Mouse (Mus musculus) limb, embryonic 11.5 days (tissue): Measurements from ENCODE around the gene Slc30a3. TPM values are rescaled to one million over a fixed set of nuclear protein-coding genes. Genes with fewer than 3 reads are reported as not detected.
"Not testable (repeated sequence)": the region's sequence is repeated elsewhere in the genome, so short reads cannot be mapped to it uniquely, and the experiment has no call there.

Source experiments
- ATAC-seq: fragments of 200-750 bp; cut with Nextera tagmentation; 2 replicates; pipeline ENCODE4 v1.8.0; 2017; ENCODE audit warnings: low read depth; ENCODE audit not compliant: insufficient number of reproducible peaks, low FRiP score, low TSS enrichment
- DNase-seq: peaks from one replicate; pipeline ENCODE4 v3.0.0-alpha.2; 2015; ENCODE audit warnings: low spot score
- H3K27ac ChIP-seq: fragments of 300-500 bp; sonication (generic); replicated peaks from 2 replicates; pipeline ENCODE4 v1.5.1; 2014; ENCODE audit warnings: low read depth, mild to moderate bottlenecking, low read length
- H3K27me3 ChIP-seq: fragments of 300-500 bp; sonication (generic); 2 replicates; pipeline ENCODE4 v1.6.1; 2014; ENCODE audit warnings: mild to moderate bottlenecking, low read length, mixed read lengths; ENCODE audit not compliant: control insufficient read depth, insufficient read depth
- H3K36me3 ChIP-seq: fragments of 300-500 bp; sonication (generic); 2 replicates; pipeline ENCODE4 v1.6.1; 2014; ENCODE audit warnings: mild to moderate bottlenecking, low read length, moderate library complexity, mixed read lengths; ENCODE audit not compliant: control insufficient read depth, insufficient read depth
- H3K4me1 ChIP-seq: fragments of 300-500 bp; sonication (generic); 2 replicates; pipeline ENCODE4 v1.6.1; 2014; ENCODE audit warnings: low read length, mixed read lengths; ENCODE audit not compliant: control insufficient read depth, insufficient read depth
- H3K4me2 ChIP-seq: fragments of 300-500 bp; sonication (generic); 2 replicates; pipeline ENCODE4 v1.6.1; 2014; ENCODE audit warnings: low read depth, mild to moderate bottlenecking, moderate library complexity; ENCODE audit not compliant: severe bottlenecking
- H3K4me3 ChIP-seq: fragments of 300-500 bp; sonication (generic); 2 replicates; pipeline ENCODE4 v1.5.1; 2014; ENCODE audit warnings: low read depth, low read length
- H3K9ac ChIP-seq: fragments of 300-500 bp; sonication (generic); 2 replicates; pipeline ENCODE4 v1.6.1; 2014; ENCODE audit warnings: mild to moderate bottlenecking, low read length
- H3K9me3 ChIP-seq: fragments of 300-500 bp; sonication (generic); 2 replicates; pipeline ENCODE4 v1.6.1; 2016; ENCODE audit warnings: low read length; ENCODE audit not compliant: control insufficient read depth
- WGBS: fragments of 180-500 bp; shearing (Covaris S2); extraction: QIAGEN DNeasy Blood & Tissue Kit; methylation state at CpG from one replicate; pipeline ENCODE4 v1.1.7; 2014; 5-methylcytosine and 5-hydroxymethylcytosine counted together
- polyA plus RNA-seq: library from polyadenylated mRNA; unstranded; fragments of >200 nt; fragmentation: Nextera tagmentation; extraction: Ambion mirVana; gene quantifications from 2 replicates; pipeline ENCODE4 v1.2.1, GENCODE M21; 2014

Slc30a3 gene
- polyA plus RNA-seq, 1 experiment from 2014 or later = not detected

DNA sequence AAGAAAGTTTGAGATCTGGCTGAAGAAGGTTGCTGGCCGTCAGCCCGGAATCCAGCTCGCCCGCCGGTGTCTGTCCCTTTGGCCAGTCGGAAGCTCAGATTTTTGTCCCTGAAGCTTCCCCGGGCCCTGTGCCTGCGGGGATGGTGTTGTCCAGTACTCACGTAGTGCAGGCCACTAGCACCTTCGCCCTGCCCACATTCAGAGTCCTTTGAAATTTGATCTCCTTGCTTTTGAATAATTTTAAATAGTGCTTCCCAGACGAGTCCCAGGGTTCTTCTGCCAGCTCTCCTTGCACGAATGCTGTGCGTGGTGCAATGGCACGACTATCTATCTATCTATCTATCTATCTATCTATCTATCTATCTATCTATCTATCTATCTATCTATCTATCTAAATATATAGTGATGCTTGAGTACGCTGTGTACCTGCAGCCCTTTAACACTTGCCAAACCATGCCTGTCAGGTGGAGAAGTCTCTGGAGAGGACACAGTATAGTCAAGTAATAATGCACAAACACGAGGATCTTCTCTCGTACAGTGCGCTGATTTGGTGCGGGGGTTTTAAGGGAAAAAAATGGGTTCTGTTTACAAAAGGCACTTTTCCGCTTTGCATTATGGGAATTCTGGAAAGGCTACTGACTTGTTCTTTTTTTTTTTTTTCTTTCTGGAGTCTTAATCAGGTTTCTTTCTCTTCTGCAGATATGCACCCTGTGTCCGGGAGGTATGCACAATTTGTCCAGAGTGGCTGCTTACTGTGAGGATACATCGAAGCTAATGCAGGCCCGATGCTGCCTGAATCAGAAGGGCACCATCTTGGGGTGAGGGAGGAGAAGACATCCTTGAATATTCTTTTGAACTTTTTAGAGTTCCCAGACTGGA is 59.0 kb downstream of the Slc30a3 start, which contains the start of gene Slc5a6:
Gene Slc5a6 (minus strand): TSS at position 162 of the 879 bp plus-strand sequence.
- WGBS = under 1% methylated on average over 23 of the region's 23 CpGs
- Histone ChIP-seq H3K4me1 (0 out of 2 replicates have a peak, but pooled peaks cover 5% of the 10 kb centered on the region), H3K9ac (peak within 1 kb of the TSS; percentile 89), H3K4me3 (peak within 1 kb of the TSS; percentile 68), H3K27ac (peak within 1 kb of the TSS; percentile 85), H3K9me3 (no peaks in the 10 kb centered on the region), H3K27me3 (no peaks in the 10 kb centered on the region), H3K4me2 (peak within 1 kb of the TSS; percentile 65), H3K36me3 (no peaks in the 10 kb centered on the region)
- DNase-seq (peak; percentile 68), ATAC-seq (peak; percentile 24; the same call in 1 of the 2 replicates)

DNA sequence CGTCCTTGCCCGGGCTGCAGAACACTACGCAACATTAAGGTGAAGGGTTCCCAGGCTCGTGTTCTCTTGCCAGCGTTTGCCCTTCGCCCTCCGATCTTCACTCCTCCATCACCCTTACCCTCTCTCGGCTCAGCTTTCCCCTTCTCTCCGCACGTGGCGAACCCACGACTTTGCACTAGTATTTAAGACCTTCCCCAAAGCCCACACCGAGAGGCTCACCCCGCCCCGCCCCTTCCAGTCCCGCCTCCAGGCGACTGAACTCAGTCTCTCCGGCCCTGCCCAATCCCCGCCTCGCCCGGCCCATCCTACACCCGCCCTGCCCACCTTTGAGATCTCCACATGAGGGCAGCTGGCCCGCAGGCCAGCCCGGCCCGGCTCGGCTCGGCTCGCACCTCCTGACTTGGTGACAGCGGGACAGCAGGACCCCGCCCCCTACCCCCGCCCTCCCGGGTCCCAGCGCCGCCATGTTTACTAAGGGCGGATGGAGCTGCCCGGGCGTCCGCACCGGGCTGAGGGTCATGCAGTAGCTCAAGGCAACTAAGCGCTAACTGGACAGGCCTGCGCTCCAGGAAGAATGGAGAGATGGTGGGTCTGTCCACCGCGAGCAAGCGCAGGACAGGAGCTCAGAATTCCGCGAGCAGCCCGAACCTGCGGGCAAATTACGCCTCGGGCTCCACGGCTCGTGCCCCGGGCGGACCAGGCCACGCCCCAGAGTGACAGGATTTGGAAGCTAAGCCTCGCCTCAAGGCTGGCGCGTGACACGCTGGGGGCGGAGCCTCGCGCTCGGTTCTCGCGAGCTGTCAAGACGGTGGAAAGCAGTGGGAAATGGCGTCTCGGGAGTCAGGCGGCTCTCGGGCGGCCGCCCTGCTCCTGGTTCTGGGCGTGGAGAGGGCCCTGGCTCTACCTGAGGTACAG is 59.9 kb downstream of the Slc30a3 start, which contains the start of gene Atraid:
Gene Atraid (plus strand): TSS at position 465 of the 915 bp plus-strand sequence.
- H3K27ac ChIP-seq = peak within 1 kb of the TSS; percentile 85
- peak within 1 kb of the TSS; percentile 89 for H3K9ac ChIP-seq
- peak within 1 kb of the TSS; percentile 68 for H3K4me3 ChIP-seq
- DNase-seq (peak; percentile 99), ATAC-seq (peak; percentile 97)
- no peaks in the 10 kb centered on the region for H3K36me3 ChIP-seq
- H3K4me1 ChIP-seq = 0 out of 2 replicates have a peak, but pooled peaks cover 2% of the 10 kb centered on the region
- no peaks in the 10 kb centered on the region for H3K9me3 ChIP-seq
- H3K4me2 ChIP-seq = peak within 1 kb of the TSS; percentile 65
- H3K27me3 ChIP-seq = no peaks in the 10 kb centered on the region
- WGBS = under 1% methylated on average over 73 of the region's 73 CpGs

DNA sequence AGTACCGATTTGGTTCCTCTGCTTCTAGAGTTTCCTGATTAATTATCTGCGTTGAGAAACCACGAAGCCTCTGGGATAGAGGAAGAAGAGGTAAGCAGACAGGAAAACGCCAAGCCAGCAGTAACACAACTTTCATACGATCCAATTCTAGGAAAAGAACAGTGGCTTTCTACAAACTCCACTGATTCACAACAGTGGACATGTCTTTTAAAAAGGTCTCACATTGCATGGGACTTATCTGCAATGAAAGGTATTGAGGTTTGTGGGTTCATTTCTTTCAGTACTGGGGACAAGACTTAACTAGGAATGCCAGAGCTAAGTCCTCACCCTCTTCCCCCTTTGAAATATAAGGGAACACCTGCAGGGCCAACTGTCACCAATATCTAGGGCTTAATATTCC is 61.0 kb downstream of the Slc30a3 start:
- H3K9me3 ChIP-seq = no peaks in the 10 kb centered on the region
- H3K4me1 ChIP-seq = 0 out of 2 replicates have a peak, but pooled peaks cover 2% of the 10 kb centered on the region
- H3K4me2 ChIP-seq = peak overlapping the region; percentile 65
- no peak overlapping the region for H3K9ac ChIP-seq
- H3K27ac ChIP-seq = no peak overlapping the region
- ATAC-seq (no peak), DNase-seq (no peak)
- WGBS = 75% methylated on average over 5 of the region's 5 CpGs
- H3K27me3 ChIP-seq = no peaks in the 10 kb centered on the region
- no peaks in the 10 kb centered on the region for H3K36me3 ChIP-seq
- H3K4me3 ChIP-seq = peak overlapping the region; percentile 68

DNA sequence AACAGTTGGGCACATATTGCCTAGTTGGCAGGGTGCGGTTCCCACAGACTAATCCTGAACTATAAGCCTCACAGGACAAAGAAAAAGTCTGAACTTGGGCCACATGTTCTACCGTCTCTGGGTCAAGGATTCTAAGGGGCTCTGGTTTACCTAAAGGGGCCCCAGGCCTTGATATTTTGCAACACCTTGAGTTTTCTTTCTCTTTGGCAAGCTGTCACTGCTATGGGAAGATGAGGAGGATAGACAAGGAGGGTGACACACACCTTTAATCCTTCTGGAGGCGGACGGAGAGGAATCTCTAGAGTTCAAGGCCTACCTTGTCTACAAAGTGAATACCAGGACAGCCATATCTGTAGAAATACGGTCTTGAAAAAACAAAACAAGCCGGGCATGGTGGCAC is 61.6 kb downstream of the Slc30a3 start:
- Histone ChIP-seq H3K4me3 (no peak overlapping the region), H3K27me3 (no peaks in the 10 kb centered on the region), H3K36me3 (0 out of 2 replicates have a peak, but pooled peaks cover 2% of the 10 kb centered on the region), H3K4me1 (0 out of 2 replicates have a peak, but pooled peaks cover 2% of the 10 kb centered on the region), H3K9me3 (no peaks in the 10 kb centered on the region), H3K27ac (no peak overlapping the region), H3K4me2 (no peak overlapping the region), H3K9ac (no peak overlapping the region)
- WGBS = 93% methylated on average over 6 of the region's 6 CpGs
- DNase-seq (no peak), ATAC-seq (no peak)

DNA sequence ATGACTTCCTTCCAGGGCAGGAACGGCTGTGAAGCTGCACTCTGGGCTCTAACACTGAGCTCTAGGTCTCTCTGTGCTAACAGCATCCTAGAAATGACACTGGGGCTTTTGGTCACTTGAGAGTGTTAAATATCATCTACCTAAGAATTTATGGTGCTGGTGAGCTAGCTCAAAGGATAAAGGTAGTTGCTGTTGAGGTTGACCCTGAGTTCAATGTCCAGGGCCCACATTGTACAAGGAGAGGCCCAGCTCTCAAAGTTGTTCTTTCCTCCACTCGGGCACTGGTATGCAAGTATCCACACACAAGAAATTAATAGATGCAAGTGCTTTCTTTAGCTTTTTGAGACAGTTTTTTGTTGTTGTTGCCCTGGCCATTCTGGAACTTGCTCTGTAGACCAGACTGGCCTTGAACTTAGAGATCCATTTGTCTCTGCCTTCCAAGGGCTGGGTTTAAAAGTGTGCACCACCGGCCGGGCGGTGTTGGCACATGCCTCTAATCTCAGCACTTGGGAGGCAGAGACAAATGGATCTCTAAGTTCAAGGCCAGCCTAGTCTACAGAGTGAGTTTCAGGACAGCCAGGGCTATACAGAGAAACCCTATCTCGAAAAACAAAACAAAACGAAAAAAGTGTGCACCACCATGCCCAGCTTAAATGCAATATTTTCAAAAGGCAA is 69.7 kb downstream of the Slc30a3 start:
- Histone ChIP-seq H3K9ac (no peak overlapping the region), H3K4me3 (no peak overlapping the region), H3K27ac (no peak overlapping the region), H3K9me3 (no peaks in the 10 kb centered on the region), H3K4me2 (no peak overlapping the region), H3K27me3 (no peaks in the 10 kb centered on the region), H3K36me3 (0 out of 2 replicates have a peak, but pooled peaks cover 2% of the 10 kb centered on the region), H3K4me1 (no peaks in the 10 kb centered on the region)
- 88% methylated on average over 7 of the region's 7 CpGs for WGBS
- no peak for DNase-seq
- no peak for ATAC-seq

DNA sequence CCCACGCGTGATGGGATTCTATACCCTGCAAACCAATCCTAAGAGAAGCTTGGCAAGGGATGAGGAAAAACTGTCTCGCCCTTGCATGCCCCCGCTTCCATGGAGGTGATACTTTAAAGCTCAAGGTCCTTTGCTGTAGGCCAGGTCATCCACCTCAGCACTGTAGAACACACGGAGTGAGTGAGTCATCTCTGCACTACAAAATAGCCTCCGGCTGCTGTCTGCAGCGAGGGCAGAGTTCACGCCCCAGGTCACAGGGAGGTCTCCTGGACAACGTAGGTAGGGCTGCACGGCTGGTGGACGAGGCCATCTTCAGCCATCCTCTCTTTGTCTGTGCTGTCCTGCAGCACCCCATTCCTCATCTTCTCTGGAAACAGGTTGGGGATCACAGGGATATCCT is 71.5 kb downstream of the Slc30a3 start:
- H3K4me1 ChIP-seq, H3K4me2 ChIP-seq, ATAC-seq, DNase-seq, H3K36me3 ChIP-seq, H3K9ac ChIP-seq, H3K9me3 ChIP-seq, H3K27ac ChIP-seq, H3K4me3 ChIP-seq, H3K27me3 ChIP-seq: not testable (repeated sequence)
- 88% methylated on average over 11 of the region's 11 CpGs for WGBS
